Mouse (Mus musculus) lung, adult 2 months (tissue): ENCODE measurements at regions not wholly inside any gene's neighbourhood (a gene's known extent, or its start where the extent isn't known, plus 50 kb on each side); places are given as distances from the start of the nearest gene placed in this dataset.
A peak's percentile ranks its signal among the peaks of the same experiment; 100 is the strongest.
"Not testable (repeated sequence)": the region's sequence is repeated elsewhere in the genome, so short reads cannot be mapped to it uniquely, and the experiment has no call there.

Source experiments
- DNase-seq: peaks from one replicate; pipeline ENCODE4 v3.0.0; 2022
- H3K4me1 ChIP-seq: fragments of 200-500 bp; 2 replicates; pipeline ENCODE4 v1.6.1; 2011; ENCODE audit warnings: low read length; ENCODE audit not compliant: control insufficient read depth, insufficient read depth
- H3K4me3 ChIP-seq: fragments of 200-500 bp; replicated peaks from 2 replicates; pipeline ENCODE3; 2011; ENCODE audit warnings: low read depth, mild to moderate bottlenecking, control low read depth, low read length; ENCODE audit errors: extremely low read depth
- CTCF ChIP-seq: fragments of 200-500 bp; IDR thresholded peaks from 2 replicates; pipeline ENCODE4 v1.5.1; 2011; ENCODE audit warnings: mild to moderate bottlenecking, low read length, control low read depth; ENCODE audit not compliant: insufficient read depth
- POLR2A ChIP-seq: fragments of 200-500 bp; IDR thresholded peaks from 2 replicates; pipeline ENCODE4 v1.6.1; 2011; ENCODE audit warnings: low read depth, mild to moderate bottlenecking, control low read depth, low read length, borderline replicate concordance; ENCODE audit errors: extremely low read depth
- WGBS: fragments of 180-500 bp; shearing (Covaris S2); methylation state at CpG from one replicate; pipeline ENCODE4 v1.1.7; 2018; 5-methylcytosine and 5-hydroxymethylcytosine counted together

- not testable (repeated sequence) for H3K4me3 ChIP-seq, H3K4me1 ChIP-seq
- 85% methylated on average over 1 of the region's 1 CpGs for WGBS
- DNase-seq = peak; percentile 8
Observed at GRCm38 (mm10) chr12:18207941-18208340, 306.4 kb upstream of the 5730507C01Rik start.

GRCm38 (mm10) chr12:18216432-18216926 lies 297.8 kb upstream of the 5730507C01Rik start:
- 84% methylated on average over 16 of the region's 16 CpGs for WGBS
- DNase-seq, H3K4me3 ChIP-seq, H3K4me1 ChIP-seq: not testable (repeated sequence)

- Histone ChIP-seq H3K4me1 (no peaks in the 10 kb centered on the region), H3K4me3 (no peak overlapping the region)
- TF ChIP-seq POLR2A (no peak), CTCF (no peak)
- 77% methylated on average over 6 of the region's 6 CpGs for WGBS
- no peak for DNase-seq
Observed at GRCm38 (mm10) chr12:18224516-18224915, 289.8 kb upstream of the 5730507C01Rik start.

GRCm38 (mm10) chr12:18226691-18227090 lies 287.6 kb upstream of the 5730507C01Rik start:
- TF ChIP-seq CTCF (no peak), POLR2A (no peak)
- WGBS = 88% methylated on average over 10 of the region's 10 CpGs
- Histone ChIP-seq H3K4me1 (no peaks in the 10 kb centered on the region), H3K4me3 (no peak overlapping the region)
- no peak for DNase-seq

GRCm38 (mm10) chr12:18231896-18232295 lies 282.4 kb upstream of the 5730507C01Rik start:
- DNase-seq, H3K4me3 ChIP-seq, H3K4me1 ChIP-seq: not testable (repeated sequence)
- 84% methylated on average over 5 of the region's 5 CpGs for WGBS

GRCm38 (mm10) chr12:18236330-18236729 lies 278.0 kb upstream of the 5730507C01Rik start:
- not testable (repeated sequence) for DNase-seq, H3K4me1 ChIP-seq, H3K4me3 ChIP-seq

- Histone ChIP-seq H3K4me3 (no peak overlapping the region), H3K4me1 (no peaks in the 10 kb centered on the region)
- 71% methylated on average over 9 of the region's 9 CpGs for WGBS
- TF ChIP-seq CTCF (no peak), POLR2A (no peak)
- no peak for DNase-seq
Observed at GRCm38 (mm10) chr12:18237549-18237948, 276.8 kb upstream of the 5730507C01Rik start.
